Mouse (Mus musculus) right cerebral cortex, postnatal 14 days (tissue): ENCODE results near the gene Dis3l2.

Source experiments
- DNase-seq: peaks from one replicate; pipeline ENCODE4 v3.0.0; 2022

The Dis3l2 gene

DNA sequence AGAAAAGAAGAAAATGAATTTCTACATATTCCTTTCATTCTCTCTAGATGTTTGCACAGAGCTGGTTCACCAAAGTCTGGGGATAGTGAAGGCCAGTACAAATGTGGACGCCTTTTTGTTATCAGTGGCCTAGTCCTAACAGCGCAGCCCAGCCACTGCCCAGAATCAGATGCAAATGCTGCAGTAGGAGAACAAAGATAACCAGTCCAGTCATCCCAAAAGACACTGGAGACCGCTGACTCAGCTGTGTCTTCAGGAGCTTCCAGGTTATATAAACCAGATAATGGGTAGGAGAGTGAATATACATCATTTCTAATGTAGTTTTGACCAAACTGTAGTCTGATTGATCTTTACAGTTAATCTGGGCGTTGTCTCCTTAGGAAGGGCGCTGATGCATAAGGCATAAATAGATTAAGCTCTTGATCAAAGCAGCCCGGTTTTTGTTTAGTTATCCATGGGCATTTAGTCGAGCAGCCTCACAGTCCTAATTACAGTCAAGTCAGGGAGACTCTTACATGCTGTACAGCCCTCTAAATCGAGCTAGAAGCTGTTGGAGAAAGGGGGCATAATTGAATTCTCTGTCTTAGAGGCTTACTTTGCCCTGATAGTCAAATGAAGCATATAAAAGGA lies 212.9 kb downstream of the Dis3l2 start:
- DNase-seq = no peak

DNA sequence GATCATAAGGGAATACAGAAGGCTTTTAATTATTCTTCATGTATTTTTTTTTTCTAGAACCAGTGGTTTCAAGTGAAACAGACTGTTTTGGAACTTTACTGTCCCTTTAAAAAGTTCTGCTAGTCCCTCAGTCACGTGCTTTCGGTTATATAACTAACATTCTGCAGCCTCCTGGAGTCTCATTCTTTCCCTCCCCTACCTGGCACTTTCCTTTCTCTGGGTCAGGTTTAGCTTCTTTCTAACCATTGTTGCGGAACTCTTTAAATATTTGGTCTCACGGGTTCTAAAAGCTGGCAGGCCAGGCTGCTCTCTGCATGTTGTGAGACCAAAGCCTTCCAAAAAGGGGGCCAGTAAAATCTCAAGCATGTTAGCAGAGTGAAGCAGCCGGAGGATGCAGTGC lies 222.2 kb downstream of the Dis3l2 start:
- DNase-seq = no peak

DNA sequence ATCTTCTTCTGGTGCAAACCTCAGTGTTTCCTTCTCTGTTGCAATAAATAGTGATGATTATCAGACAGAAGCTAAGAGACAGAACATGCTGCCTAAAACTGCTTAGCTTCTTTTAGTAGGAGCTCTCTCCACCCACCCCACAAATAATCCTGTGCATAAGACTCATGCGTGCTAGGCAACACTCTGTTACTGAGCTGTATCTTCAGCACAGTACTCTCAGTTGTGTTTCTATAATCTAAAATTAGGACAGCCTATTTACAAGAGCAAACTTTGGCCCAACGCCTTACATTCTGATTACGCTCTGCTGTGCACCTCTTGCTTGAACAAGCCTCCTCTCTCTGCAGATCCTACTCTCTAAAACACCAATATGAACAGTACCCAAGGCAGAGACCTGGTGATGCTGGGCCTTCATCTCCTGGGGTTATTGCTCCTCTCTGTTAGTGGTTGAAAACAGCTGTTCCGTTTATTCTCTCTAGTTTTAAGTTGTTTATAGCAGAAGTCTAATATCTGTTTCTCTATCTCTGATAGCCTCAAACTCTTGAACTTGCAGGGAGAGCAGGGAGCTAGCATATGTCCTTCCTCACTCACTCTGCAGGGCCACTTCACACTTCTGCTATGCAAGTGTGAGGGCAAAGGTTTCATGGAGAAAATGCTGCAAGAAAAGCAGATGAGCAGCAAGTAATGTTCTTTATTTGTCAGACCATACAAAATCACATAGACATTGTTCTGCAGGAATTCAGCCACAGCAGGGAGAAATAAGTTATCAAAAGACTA lies 228.2 kb downstream of the Dis3l2 start:
- peak; percentile 25 for DNase-seq

DNA sequence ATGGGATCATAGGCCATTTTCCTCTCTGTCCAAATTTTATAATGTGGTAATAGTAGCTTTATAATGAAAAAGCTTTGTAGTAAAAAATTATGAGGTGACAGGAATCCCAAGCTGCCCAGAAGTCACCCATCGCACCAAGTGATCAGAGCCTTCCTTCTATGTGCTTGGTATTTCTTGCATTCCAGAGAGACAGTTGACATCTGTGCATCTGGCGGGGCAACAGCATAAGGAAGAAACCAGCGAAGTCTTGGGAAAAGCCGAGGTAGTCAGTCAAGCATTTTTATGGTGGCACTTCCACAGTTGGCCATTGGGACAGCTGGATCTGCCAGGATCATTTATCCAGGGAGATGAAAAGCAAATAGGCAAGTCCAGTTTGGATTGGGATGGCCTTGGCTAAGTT lies 229.2 kb downstream of the Dis3l2 start:
- DNase-seq = no peak

DNA sequence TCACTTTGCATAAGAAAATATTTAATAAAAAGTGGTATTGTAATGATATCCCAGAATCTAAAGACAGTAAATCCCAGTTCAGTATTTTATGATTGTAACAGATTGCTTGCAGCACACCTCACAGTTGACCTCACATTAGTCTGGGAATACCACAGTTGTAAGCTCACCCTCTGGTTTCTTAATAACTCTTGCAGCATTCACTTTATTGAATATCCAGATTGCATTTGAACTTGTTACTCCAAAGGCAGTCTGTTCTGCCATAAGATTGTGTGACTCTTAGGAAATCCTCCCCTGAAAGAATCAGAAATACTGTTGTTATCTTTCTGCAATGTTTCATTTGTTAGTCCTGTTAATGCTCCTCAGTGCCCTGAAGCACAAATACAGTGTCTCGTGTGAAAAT lies 230.0 kb downstream of the Dis3l2 start:
- no peak for DNase-seq

DNA sequence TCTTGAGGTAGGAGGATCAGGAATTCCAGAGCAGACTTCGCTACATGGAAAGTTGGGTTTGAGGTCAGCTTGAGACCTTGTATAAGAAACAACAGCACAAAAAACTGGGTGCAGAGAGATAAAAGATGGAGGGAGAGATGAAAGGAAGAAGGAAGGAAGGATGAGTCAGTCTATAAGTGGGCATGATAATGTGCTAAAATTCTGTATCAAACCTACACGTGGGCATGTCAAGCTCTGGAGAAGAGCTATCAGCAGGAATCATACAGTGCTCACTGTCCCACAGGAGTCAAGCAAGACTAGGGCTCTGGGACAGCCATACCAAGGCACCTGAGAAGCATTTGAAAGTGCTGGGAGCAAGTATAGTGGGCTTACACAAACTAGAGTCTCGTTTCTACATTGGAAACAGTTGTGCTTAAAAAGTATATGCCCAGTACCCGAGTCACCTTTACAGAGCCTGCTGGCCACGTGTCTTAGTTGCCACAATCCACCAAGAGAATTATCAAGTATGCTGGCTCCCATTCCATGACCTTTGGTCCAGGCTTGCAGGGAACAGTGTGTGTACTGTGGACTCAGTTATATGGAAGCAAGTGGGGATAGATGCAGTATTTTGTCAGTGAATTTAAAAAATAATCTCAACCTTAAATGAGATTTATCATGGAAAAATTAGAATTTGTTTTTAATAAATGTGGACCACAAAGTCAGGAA lies 248.0 kb downstream of the Dis3l2 start:
- DNase-seq = no peak

DNA sequence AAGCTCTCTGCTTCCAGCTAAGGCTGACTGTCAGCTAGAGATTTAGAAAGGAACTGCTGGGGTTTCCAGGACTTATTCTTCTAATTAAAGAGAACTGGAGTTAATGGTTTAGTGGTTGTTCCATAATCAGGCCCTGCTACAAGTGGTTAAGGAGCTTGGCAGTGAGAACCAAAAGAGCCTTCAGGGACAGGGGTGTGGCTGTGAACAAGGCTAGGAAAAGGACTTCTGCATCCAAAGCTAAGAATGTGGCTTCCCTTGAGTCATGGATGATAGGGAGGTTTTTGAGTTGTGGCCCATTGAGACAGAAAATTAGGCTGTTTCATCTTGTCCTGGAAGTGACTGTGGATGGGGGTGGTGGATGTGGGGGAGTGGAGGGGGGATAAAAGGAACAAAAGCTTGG lies 252.2 kb downstream of the Dis3l2 start:
- no peak for DNase-seq

DNA sequence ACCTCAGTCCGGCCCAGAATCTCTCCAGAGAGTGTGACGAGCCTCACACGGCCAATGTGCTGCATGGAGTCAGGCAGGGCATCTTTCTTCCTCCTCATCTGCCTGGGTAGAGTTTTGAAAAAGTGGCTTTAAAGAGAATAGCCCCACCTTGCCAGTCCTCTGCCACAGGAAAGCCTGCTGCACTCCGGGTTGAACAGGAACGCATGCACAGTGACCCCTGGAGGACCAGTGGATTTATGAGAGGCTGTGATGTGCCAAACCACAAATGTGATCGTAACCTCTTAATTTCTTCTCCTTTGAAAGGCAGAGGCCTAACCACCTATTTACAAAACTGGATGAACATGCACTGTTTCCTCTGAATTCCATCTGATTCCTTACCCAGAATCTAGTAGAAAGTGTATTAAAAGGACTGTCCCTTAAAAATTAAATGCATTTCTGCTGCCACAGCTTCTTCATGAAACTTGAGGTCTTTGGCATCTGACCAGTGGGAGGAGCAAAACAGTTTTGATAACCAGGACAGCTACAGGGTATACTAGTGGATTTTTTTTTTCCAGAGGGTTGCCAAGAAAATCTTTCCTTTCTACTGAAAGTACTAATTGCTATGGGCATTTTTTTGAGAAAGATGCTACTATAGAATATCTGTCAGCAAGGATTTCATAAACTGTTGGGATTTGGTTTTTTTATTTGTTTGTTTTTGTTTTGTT lies 264.8 kb downstream of the Dis3l2 start:
- DNase-seq = no peak

DNA sequence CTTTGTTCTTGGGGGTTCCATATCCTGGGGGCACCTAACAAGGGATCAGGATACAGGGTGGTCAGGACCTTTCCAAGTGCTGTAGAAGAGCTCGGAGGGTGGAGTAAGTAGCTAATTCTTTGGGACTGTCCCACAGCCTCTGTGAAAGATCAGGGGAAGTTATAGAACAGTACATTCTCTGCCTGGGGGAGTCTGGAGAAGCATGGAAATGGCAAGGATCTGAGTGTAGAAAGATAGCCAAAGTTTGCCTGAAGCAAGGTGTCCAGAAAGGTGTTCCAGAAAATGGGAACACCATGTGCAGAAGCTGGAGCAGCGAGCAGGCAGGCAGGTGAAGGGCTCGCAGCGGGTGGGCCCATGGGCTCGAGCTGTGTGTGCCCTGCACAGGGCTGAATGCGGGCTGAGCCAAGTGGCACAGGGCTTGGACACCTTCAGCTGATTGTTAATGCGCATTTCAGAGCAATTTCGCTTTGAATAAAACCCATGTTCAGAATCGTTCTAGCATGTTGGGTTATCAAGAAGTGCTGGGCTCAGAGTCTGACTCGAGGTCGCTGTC lies 265.6 kb downstream of the Dis3l2 start:
- DNase-seq = no peak

DNA sequence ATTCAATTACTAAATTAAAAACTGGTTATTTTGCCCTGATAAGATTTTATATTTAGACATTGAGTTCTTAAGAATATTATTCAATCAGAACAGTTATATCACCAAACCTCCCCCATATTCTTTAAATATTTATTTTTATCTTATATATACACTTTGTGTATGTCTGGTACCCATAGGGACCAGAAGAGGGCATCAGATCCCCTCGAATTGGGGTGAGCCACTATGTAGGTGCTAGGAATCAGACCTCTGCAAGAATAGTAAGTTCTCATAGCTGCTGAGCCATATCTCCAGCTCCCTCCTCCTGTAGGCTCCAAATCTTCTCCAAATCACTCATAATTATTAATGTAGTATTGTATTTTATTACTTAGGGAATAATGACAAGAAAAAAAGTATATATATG lies 269.1 kb downstream of the Dis3l2 start:
- DNase-seq = no peak

DNA sequence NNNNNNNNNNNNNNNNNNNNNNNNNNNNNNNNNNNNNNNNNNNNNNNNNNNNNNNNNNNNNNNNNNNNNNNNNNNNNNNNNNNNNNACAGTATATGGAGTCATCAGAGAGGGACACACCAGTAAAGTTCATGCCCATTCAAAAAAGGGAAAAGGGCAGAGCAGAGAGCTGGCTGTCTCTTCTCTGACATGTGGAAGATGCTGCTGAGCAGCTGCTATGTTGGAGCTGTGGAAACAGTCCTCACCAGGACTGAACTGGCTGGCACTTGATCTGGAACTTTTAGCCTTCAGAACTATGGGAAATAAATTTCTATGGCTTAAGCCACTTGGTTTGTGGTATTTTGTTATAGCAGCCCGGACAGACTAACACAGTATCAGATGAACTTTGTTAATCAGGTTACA lies 273.4 kb downstream of the Dis3l2 start:
- no peak for DNase-seq

DNA sequence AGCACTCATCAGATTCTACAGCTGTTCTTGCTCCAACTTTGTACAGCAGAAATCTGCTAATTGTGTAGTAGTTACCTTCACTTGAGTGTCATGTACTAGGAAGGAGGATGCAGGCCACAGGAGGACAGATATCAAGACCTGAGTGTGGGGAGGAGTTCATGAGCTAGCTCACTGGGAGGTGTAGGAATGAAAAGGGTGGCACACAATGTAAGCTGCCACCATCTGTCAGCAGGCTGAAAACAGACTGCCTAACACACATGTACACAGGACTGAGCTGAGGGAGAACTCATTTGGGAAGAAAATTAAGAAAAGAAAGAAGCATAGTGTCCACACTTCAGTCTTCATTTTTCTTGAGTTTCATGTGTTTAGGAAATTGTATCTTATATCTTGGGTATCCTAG lies 282.8 kb downstream of the Dis3l2 start:
- DNase-seq = no peak

DNA sequence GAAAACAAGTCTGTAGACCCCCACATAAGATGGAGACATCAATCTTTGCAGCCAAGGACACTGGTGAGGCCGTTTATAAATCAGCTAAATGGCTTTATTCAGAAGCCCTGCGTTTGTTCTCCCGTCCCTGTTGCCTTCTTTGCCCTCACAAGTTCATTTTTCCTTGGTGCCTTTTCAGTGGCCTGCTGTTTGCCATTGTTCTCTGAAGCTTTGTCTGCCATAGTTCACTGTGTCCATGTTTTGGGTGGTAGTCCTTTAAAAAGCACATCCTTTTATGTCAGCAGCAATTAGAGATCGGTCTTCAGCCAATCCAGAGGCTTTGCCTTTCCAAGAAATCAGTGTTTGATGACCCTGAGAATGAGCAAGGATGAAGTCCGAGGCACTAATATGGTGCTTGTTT lies 289.2 kb downstream of the Dis3l2 start:
- DNase-seq = no peak

DNA sequence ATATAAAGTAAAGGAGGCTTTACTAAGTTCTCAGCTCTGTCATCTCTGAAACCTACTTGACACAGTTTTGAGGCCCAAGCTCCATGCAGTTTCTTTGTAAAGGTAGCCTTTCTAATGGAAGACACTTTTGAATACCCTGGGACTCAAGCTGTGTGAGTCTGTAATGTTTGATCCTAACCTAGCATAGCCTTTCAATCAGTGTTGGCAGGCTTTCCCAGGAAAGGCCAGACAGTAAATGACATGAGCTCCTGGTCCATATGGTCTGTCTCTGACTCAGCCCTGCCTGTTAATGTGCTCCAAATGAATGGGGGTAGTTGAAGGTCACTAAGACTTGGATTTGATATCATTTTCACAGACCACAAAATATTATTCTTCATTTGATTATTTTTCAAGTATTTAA lies 290.4 kb downstream of the Dis3l2 start:
- DNase-seq = no peak

DNA sequence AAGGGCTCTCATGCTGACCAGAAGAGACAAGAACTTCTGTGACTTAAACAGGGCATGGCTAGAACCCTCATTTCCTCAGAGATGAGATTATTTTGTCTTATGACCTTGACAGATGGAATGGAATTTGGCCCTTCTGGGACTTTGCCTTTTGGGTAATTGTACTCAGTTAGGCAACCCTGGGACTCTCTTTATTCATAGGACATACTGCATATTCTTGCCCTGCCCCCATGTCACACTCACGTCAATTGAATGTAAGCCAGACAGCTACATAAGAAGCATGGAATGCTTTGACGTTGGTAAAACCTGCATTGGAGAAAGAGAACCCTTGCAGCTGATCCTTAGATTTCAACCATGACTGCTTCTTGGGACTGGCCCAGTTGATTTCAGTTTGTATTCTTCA lies 294.4 kb downstream of the Dis3l2 start:
- no peak for DNase-seq

DNA sequence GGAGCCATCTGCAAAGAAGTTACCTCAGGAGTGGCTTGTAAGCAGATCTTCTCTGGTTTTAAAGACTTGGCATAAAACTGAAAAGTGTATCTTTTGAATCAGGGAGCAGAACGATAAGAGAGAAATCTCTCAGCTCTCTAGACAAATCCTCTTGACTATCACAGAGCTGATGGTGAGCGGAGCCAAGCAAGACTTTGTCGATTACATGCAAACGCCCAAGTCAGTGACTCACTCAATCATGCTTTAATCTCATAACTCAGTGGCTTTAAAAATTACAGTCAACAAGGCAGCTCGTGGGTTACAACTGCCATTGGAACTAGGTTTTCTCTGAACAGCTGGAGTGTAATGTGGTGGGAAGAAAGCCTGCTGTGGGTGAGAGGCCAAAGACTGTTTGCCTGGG lies 297.8 kb downstream of the Dis3l2 start:
- no peak for DNase-seq

DNA sequence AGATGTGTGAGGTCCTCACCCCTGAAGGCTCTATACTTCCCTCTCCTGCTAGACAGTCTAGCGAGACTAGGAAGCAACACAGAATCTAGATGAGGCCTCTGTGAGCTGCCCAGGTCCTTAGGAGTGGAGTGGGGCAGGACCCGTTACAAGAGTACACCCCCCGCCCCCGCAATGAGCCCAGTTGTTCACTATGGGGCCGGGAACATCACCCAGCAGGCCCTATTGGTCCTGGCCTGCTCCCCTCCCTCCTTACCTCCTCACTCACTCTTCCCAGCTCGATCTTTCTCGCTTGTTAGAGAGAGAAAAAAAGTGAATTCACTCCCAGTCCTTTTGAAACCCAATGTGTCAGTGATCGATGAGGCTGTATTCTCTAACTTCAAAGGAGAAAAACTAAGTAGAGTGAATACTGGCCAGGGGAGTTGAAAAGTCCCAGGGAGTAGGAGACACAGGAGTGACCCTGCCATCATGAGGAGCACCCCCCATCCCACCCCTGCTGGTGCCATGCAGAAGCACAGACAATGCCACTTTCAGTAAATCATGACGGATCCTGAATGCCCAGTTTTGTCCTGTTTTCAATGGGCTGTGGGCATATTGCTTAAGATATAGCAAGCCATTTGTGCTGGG lies 299.0 kb downstream of the Dis3l2 start:
- no peak for DNase-seq

DNA sequence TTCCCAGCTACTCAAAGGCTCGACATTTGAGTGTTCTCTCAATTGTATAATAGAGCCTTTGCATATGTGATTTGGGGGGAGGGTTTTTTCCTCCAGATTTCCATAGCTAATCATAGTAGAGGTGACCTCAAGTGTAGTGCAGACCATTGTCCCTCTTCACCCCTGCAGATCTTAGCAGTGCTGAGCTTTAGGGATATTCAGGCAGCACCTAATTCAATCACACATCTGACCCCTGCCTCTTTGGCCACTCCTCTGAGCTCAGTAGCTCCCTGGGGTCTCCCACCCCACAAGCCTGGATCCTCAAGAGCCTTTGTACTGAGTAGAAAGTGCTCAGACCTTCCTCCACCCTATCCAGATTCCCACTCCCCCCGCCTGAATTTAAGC lies 299.6 kb downstream of the Dis3l2 start:
- no peak for DNase-seq

DNA sequence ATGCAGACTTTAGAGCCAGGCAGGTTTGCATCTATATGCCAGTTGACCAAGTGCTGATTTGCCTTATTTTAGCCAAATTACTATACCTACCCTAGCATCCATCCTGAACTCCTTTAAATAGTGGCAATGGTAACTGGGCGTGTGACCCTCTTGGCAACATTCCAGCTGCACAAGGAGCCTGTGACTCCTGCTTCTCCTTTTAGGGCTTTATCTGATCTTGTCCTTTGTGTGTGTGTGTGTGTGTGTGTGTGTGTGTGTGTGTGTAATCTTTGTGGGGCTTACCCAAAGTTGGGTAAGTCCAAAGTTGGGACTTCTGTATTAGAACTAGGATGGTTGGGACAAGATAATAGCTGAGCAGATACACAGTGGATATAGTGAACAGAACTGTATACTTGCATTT lies 302.8 kb downstream of the Dis3l2 start:
- no peak for DNase-seq

DNA sequence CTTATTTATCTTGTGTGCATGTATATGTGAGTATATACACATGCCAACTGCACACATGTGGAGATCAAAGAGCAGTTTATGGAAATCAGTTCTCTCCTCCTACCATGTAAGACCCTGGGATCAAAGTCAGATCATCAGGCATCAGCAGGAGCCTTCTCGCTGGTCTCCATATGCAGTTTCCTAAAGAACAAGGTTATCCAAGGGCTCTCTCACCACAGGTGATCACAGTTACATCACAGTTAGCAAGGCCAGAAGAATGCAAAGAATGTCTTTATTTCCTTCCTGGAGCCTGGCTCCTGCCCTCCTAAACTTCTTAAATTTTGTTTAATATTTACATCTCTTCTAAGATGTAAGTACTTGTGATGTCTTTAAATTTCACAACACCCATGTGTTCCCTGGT lies 304.6 kb downstream of the Dis3l2 start:
- DNase-seq = no peak

DNA sequence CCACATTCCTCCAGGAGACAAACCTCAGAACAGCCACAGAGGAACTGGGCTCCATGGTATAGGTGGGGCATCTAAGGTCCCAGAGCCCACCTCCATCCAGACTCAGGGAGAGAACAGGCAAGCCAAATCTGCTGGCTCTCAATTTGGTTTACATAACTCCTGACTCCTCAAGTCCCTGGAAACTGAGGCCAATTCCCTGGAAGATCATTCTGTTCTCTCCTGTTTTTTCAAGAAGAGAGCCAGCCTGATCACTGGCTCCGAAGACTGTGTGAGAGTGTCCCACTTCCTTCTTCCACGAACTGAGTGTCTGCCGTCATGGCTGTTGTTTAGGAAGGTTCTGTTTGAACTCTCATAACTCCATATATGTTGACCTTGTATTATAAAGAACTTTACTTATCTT lies 305.5 kb downstream of the Dis3l2 start:
- DNase-seq = no peak

DNA sequence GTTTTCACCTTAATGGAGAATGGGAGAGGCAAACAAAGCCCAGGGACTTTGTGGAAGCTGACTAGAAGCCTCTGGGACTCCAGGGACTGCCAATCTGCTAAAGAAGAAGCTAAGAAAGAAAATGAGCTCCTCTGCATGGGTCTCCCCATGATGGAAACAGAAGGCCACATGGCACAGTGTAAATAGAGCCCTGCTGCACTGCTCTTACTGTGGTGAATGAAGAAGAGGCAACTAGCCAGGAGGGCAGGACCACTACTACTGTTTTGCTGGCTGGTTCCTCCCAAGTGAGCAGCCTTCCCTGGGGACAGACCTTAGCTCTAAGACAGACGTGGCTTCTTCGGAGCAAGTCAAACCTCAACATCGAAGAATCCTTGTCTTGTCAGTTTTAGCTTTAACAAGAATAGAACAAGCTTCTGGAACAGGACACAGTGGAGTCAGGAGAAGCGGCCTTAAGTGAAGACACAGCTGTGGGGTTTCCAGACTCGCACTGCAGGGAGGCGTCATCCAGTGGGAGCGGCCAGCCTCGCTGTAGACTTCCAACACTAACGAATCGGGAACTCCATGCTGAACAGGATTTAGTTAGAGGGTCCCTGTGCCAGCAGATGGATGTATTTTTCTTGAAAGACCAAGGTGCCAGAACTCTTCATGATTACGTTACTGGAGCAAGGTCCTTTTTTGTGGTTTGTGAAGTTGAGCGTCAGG lies 307.2 kb downstream of the Dis3l2 start:
- no peak for DNase-seq
